In the genomic region with DNA sequence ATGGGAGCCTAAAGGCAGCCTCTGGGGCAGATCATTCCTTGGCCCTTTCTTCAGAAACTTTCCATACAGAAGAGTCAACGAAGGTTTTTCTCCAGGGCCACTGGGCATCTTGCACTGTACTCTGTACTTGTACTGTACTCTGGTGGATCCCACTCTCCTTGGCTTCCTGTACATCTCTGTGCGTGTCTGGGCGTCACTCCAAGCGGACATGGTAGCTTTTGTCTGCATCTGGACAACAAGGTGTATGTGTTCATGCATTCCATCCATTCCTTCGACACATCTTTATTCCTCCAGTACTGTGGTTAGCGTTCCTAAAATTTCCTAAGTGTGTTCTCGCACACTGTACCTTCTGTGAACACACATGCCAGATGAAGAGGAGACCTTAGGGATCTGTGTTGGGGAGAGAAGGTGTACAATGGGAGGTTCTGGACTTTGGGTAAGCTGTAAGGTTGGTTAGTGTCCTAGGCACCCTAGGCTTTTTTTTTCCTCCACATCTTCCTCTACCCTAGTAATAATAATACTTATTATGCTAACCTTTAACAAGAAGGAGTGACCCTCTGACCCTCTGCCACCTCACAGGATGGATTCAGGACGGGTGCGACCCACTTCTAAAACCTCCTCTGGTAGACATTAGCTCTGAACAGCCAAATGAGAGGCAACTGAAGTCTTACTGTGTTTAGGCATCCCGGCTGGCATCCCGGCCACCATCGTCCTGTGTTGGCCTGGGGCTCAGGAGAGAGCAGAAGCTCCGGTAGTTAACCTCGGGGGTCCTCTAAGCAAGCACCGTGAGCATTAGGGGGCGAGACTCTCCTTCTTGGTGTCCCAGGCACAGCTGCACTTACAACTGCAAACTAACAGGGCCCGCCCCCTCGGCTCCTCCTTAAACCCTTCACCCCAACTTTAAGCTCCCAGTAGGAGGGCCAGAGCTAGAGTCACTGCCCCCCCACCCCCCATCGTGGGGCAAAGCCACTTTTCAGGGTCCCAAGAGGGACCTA, we compare ENCODE assay signal across 19 mouse cellular contexts. TPM values are rescaled to one million over a fixed set of nuclear protein-coding genes. Genes with fewer than 3 reads are reported as not detected.
DNase-seq lines count a peak whose midpoint lies in the region; ATAC-seq and TF ChIP-seq lines count a peak whose summit lies in the region.
"Had no signal": no experiment of that assay in that cellular context is flagged by ENCODE, and none has a peak within 500 bp of the region (broad histone marks: within the 10 kb centered on the region; RNA-seq: fewer than 3 reads in every experiment).

No protein-coding gene starts in this region.

- peaks cover 20% of the 10 kb centered on the region; the same call in 1 of the 2 replicates for H3K4me1 ChIP-seq in embryonic facial prominence, embryonic 13.5 days
- no peaks in the 10 kb centered on the region; the same call in 1 of the 2 replicates for H3K4me1 ChIP-seq in forebrain, postnatal 0 days (ENCODE audit: insufficient read depth)
- H3K4me1 ChIP-seq in midbrain, postnatal 0 days (ENCODE audit: insufficient read depth, low read length): no peaks in the 10 kb centered on the region
- no peaks in the 10 kb centered on the region for H3K4me1 ChIP-seq in heart, adult 2 months (ENCODE audit: control insufficient read depth, insufficient read depth, low read length)

- intact Hi-C loops in heart, adult 2 months (cut with DNase I): no loop called here

- H3K4me3 ChIP-seq in embryonic facial prominence, embryonic 13.5 days: peak overlapping the region; percentile 45; the same call in 1 of the 2 replicates
- H3K4me3 ChIP-seq in forebrain, postnatal 0 days (ENCODE audit: low read depth, low read length): no peak overlapping the region
- H3K4me3 ChIP-seq in midbrain, postnatal 0 days (ENCODE audit: low read depth, low read length): peak overlapping the region; percentile 11; the same call in 1 of the 2 replicates
- H3K4me3 ChIP-seq in heart, adult 2 months: no peak overlapping the region
- H3K4me3 ChIP-seq: embryonic facial prominence, embryonic 15.5 days; heart, embryonic 13.5 days; neural tube, embryonic 13.5 days had no signal

- peak; percentile 26 for DNase-seq in embryo, embryonic 10.5 days (ENCODE audit: low spot score)
- no peak for DNase-seq in embryo, embryonic 9.5 days (ENCODE audit: extremely low spot score)
- no peak for DNase-seq in forebrain, postnatal 0 days
- no peak for DNase-seq in midbrain, postnatal 0 days (ENCODE audit: low spot score)
- no peak for DNase-seq in ovary, adult 18-20 months (ENCODE audit: low spot score)
- DNase-seq in heart, adult 2 months: no peak
- DNase-seq in gastrocnemius, adult 8-10 months (ENCODE audit: low spot score in 2 of 2): no peak
- DNase-seq: liver, postnatal 0 days; right cerebral cortex, adult 18-20 months had no signal

- peak overlapping the region; percentile 62 for H3K4me2 ChIP-seq in embryonic facial prominence, embryonic 13.5 days
- peak overlapping the region; percentile 45; the same call in 1 of the 2 replicates for H3K4me2 ChIP-seq in forebrain, postnatal 0 days (ENCODE audit: low read depth)
- H3K4me2 ChIP-seq in midbrain, postnatal 0 days (ENCODE audit: low read depth, low read length, poor library complexity, severe bottlenecking): peak overlapping the region; percentile 18
- H3K4me2 ChIP-seq: embryonic facial prominence, embryonic 15.5 days; heart, embryonic 13.5 days; neural tube, embryonic 13.5 days had no signal

- H3K27me3 ChIP-seq in embryonic facial prominence, embryonic 13.5 days: peaks cover 95% of the 10 kb centered on the region
- peaks cover 86% of the 10 kb centered on the region for H3K27me3 ChIP-seq in forebrain, postnatal 0 days (ENCODE audit: insufficient read depth, low read length)
- H3K27me3 ChIP-seq in midbrain, postnatal 0 days (ENCODE audit: insufficient read depth, low read length): peaks cover 91% of the 10 kb centered on the region
- peaks cover 33% of the 10 kb centered on the region for H3K27me3 ChIP-seq in heart, adult 2 months (ENCODE audit: control insufficient read depth, insufficient read depth, low read length)

- no peaks in the 10 kb centered on the region for H3K36me3 ChIP-seq in embryonic facial prominence, embryonic 13.5 days
- H3K36me3 ChIP-seq in forebrain, postnatal 0 days (ENCODE audit: insufficient read depth): no peaks in the 10 kb centered on the region
- no peaks in the 10 kb centered on the region for H3K36me3 ChIP-seq in midbrain, postnatal 0 days (ENCODE audit: insufficient read depth, low read length)
- H3K36me3 ChIP-seq in heart, adult 2 months (ENCODE audit: control insufficient read depth, insufficient read depth, low read length): no peaks in the 10 kb centered on the region
- H3K36me3 ChIP-seq: embryonic facial prominence, embryonic 15.5 days; heart, embryonic 13.5 days; neural tube, embryonic 13.5 days had no signal

- 14% methylated on average over 19 of the region's 19 CpGs for WGBS in embryonic facial prominence, embryonic 13.5 days
- 34% methylated on average over 19 of the region's 19 CpGs for WGBS in forebrain, postnatal 0 days
- 7% methylated on average over 19 of the region's 19 CpGs for WGBS in midbrain, postnatal 0 days
- 6% methylated on average over 19 of the region's 19 CpGs for WGBS in heart, adult 2 months

- H3K9me3 ChIP-seq in embryonic facial prominence, embryonic 13.5 days: no peaks in the 10 kb centered on the region
- H3K9me3 ChIP-seq in forebrain, postnatal 0 days (ENCODE audit: low read length): no peaks in the 10 kb centered on the region
- no peaks in the 10 kb centered on the region for H3K9me3 ChIP-seq in midbrain, postnatal 0 days (ENCODE audit: low read length)
- H3K9me3 ChIP-seq: embryonic facial prominence, embryonic 15.5 days; heart, embryonic 13.5 days; neural tube, embryonic 13.5 days had no signal

- TF ChIP-seq POLR2A in heart, adult 2 months (IDR thresholded peaks at IDR 0.05; ENCODE audit: insufficient read depth, low read depth, low read length): no peak

- H3K27ac ChIP-seq in embryonic facial prominence, embryonic 13.5 days: no peak overlapping the region
- H3K27ac ChIP-seq in forebrain, postnatal 0 days (ENCODE audit: low read depth, low read length): no peak overlapping the region
- H3K27ac ChIP-seq in midbrain, postnatal 0 days (ENCODE audit: low read depth, low read length): peak overlapping the region; percentile 44; the same call in 1 of the 2 replicates
- no peak overlapping the region for H3K27ac ChIP-seq in heart, adult 2 months
- H3K27ac ChIP-seq: embryonic facial prominence, embryonic 15.5 days; heart, embryonic 13.5 days; kidney, postnatal 0 days; neural tube, embryonic 13.5 days had no signal

- no peaks in the 10 kb centered on the region for H3K79me2 ChIP-seq in heart, adult 2 months (replicated peaks; ENCODE audit: control insufficient read depth, insufficient read depth, low read length)

- 0 out of 2 replicates have a peak overlapping the region, but pooled peaks have one; percentile 32 for H3K9ac ChIP-seq in embryonic facial prominence, embryonic 13.5 days
- no peak overlapping the region for H3K9ac ChIP-seq in forebrain, postnatal 0 days
- no peak overlapping the region for H3K9ac ChIP-seq in midbrain, postnatal 0 days (replicated peaks; ENCODE audit: low read length, poor library complexity, severe bottlenecking)
- no peak overlapping the region for H3K9ac ChIP-seq in heart, adult 2 months (ENCODE audit: low read depth, low read length)
- H3K9ac ChIP-seq: embryonic facial prominence, embryonic 15.5 days; heart, embryonic 13.5 days; liver, postnatal 0 days; neural tube, embryonic 13.5 days had no signal

- ATAC-seq in embryonic facial prominence, embryonic 13.5 days (ENCODE audit: insufficient number of reproducible peaks, insufficient read depth, low FRiP score, low TSS enrichment, low read depth): no peak
- no peak for ATAC-seq in forebrain, postnatal 0 days
- no peak for ATAC-seq in midbrain, postnatal 0 days (ENCODE audit: low FRiP score)
- ATAC-seq: intestine, postnatal 0 days; liver, postnatal 0 days had no signal

- no peak for TF ChIP-seq CTCF in forebrain, postnatal 0 days (IDR thresholded peaks at IDR 0.05; ENCODE audit: low read depth)
- no peak for TF ChIP-seq CTCF in midbrain, postnatal 0 days (IDR thresholded peaks at IDR 0.05)
- TF ChIP-seq CTCF in heart, adult 2 months (IDR thresholded peaks at IDR 0.05): no peak

- TF ChIP-seq EP300 in heart, adult 2 months (IDR thresholded peaks at IDR 0.05; ENCODE audit: insufficient read depth, low read depth, low read length): no peak

RNA-seq across cellular contexts. Expression of a gene that starts 1.6 kb away (rescaled TPM):
- 4.5 and 8.3 TPM in 2 replicates for polyA plus RNA-seq in embryonic facial prominence, embryonic 13.5 days (2015; fragmentation: Nextera tagmentation; extraction: Ambion mirVana)
- 3.5 and 12.0 TPM in 2 replicates for total RNA-seq in forebrain, postnatal 0 days (2014; rRNA removed)
- polyA plus RNA-seq in forebrain, postnatal 0 days (2015; fragmentation: Nextera tagmentation; extraction: Ambion mirVana): 9.5 and 16.6 TPM in 2 replicates
- total RNA-seq in midbrain, postnatal 0 days (2014; rRNA removed): 11.2 and 12.8 TPM in 2 replicates
- 23.3 and 28.0 TPM in 2 replicates for polyA plus RNA-seq in midbrain, postnatal 0 days (2015; fragmentation: Nextera tagmentation; extraction: Ambion mirVana)
- not detected for total RNA-seq in heart, adult 2 months (2021)
- 0.06 TPM in 1 of 2 replicates, not detected in the other for polyA plus RNA-seq in heart, adult 2 months (2012; rRNA removed)
- not detected for total RNA-seq in gastrocnemius, adult 8-10 months (2022)
- total RNA-seq: CH12.LX; gastrocnemius, postnatal 4 days; hematopoietic stem cell, adult 5-6 weeks had no signal
- polyA plus RNA-seq: heart, embryonic 13.5 days; intestine, postnatal 0 days; kidney, postnatal 0 days; liver, postnatal 0 days; neural tube, embryonic 13.5 days; urinary bladder, adult 2 months had no signal

Comparison
In these comparisons a context has a peak if more than half of its experiments do, and no peak if none do; other contexts are left out.
1. H3K4me3 ChIP-seq: peak in embryonic facial prominence, embryonic 13.5 days (single experiment) and midbrain, postnatal 0 days (single experiment); none in forebrain, postnatal 0 days (single experiment) and heart, adult 2 months (single experiment).
2. Peak in every context shown above with its lines, with median percentiles within 50 percentile points of each other: H3K4me2 ChIP-seq.